In genomic region chr7:6363047-6363488, GRCm38 (mm10) we compare ENCODE assay signal across 8 mouse cellular contexts. TPM values are rescaled to one million over a fixed set of nuclear protein-coding genes. Genes with fewer than 3 reads are reported as not detected.
A peak's percentile ranks its signal among the peaks of the same experiment; 100 is the strongest.
DNase-seq lines count a peak whose midpoint lies in the region; ATAC-seq lines count a peak whose summit lies in the region.

Zfp78 (plus strand) TSS chr7:6363280.

- under 1% methylated on average over 23 of the region's 23 CpGs for WGBS in kidney, embryonic 16.5 days
- under 1% methylated on average over 23 of the region's 23 CpGs for WGBS in embryonic facial prominence, embryonic 14.5 days
- WGBS in hindbrain, embryonic 10.5 days, result under 1% methylated on average over 23 of the region's 23 CpGs

- H3K36me3 ChIP-seq in kidney, embryonic 16.5 days (ENCODE audit: insufficient read depth, low read length), result no peaks in the 10 kb centered on the region
- H3K36me3 ChIP-seq in embryonic facial prominence, embryonic 14.5 days (ENCODE audit: control insufficient read depth, insufficient read depth, low read length), result no peaks in the 10 kb centered on the region
- no peaks in the 10 kb centered on the region for H3K36me3 ChIP-seq in hindbrain, embryonic 10.5 days

- no peaks in the 10 kb centered on the region for H3K27me3 ChIP-seq in kidney, embryonic 16.5 days (ENCODE audit: insufficient read depth, low read length)
- H3K27me3 ChIP-seq in embryonic facial prominence, embryonic 14.5 days (replicated peaks; ENCODE audit: control insufficient read depth, insufficient read depth, low read length), result no peaks in the 10 kb centered on the region
- H3K27me3 ChIP-seq in hindbrain, embryonic 10.5 days (ENCODE audit: insufficient read depth, poor library complexity, severe bottlenecking), result no peaks in the 10 kb centered on the region

- H3K4me1 ChIP-seq in kidney, embryonic 16.5 days (ENCODE audit: insufficient read depth, low read length), result peaks cover 10% of the 10 kb centered on the region
- peaks cover 6% of the 10 kb centered on the region for H3K4me1 ChIP-seq in embryonic facial prominence, embryonic 14.5 days (ENCODE audit: control insufficient read depth, insufficient read depth, low read length)
- H3K4me1 ChIP-seq in hindbrain, embryonic 10.5 days (replicated peaks), result peaks cover 16% of the 10 kb centered on the region

- ATAC-seq in kidney, embryonic 16.5 days (ENCODE audit: low FRiP score, low TSS enrichment), result peak; percentile 88
- peak; percentile 89 for ATAC-seq in embryonic facial prominence, embryonic 14.5 days (ENCODE audit: low read depth)

- H3K4me3 ChIP-seq in kidney, embryonic 16.5 days (ENCODE audit: low read length), result peak within 1 kb of the TSS; percentile 52
- peak within 1 kb of the TSS; percentile 46 for H3K4me3 ChIP-seq in embryonic facial prominence, embryonic 14.5 days (ENCODE audit: low read depth, low read length)
- H3K4me3 ChIP-seq in hindbrain, embryonic 10.5 days, result peak within 1 kb of the TSS; percentile 59

- peak within 1 kb of the TSS; percentile 66 for H3K9ac ChIP-seq in kidney, embryonic 16.5 days (replicated peaks; ENCODE audit: low read length)
- H3K9ac ChIP-seq in embryonic facial prominence, embryonic 14.5 days (ENCODE audit: low read depth, low read length), result peak within 1 kb of the TSS; percentile 66

- no peaks in the 10 kb centered on the region for H3K9me3 ChIP-seq in kidney, embryonic 16.5 days (ENCODE audit: low read length)
- no peaks in the 10 kb centered on the region for H3K9me3 ChIP-seq in embryonic facial prominence, embryonic 14.5 days (ENCODE audit: control insufficient read depth, low read length)
- H3K9me3 ChIP-seq in hindbrain, embryonic 10.5 days, result no peaks in the 10 kb centered on the region

- DNase-seq in kidney, adult 11 months, result no peak
- DNase-seq in MEL-GATA-1-ER (ENCODE audit: extremely low read depth, low read depth) (peak; percentile 90), liver (peak; percentile 91)
- peak; percentile 98 for DNase-seq in embryonic facial prominence, embryonic 14.5 days (ENCODE audit: low spot score)
- DNase-seq in hindbrain, embryonic 10.5 days (ENCODE audit: low spot score), result peak; percentile 90
- DNase-seq in naive thymus-derived CD4-positive, alpha-beta T cell, adult 2 months (ENCODE audit: low read depth), result peak; percentile 97
- peak; percentile 79 for DNase-seq in thymus, postnatal 25 days

- peak within 1 kb of the TSS; percentile 89 for H3K27ac ChIP-seq in kidney, embryonic 16.5 days (ENCODE audit: low read length)
- H3K27ac ChIP-seq in embryonic facial prominence, embryonic 14.5 days (replicated peaks; ENCODE audit: low read depth, low read length), result peak within 1 kb of the TSS; percentile 86
- peak within 1 kb of the TSS; percentile 90 for H3K27ac ChIP-seq in hindbrain, embryonic 10.5 days

- peak within 1 kb of the TSS; percentile 61 for H3K4me2 ChIP-seq in kidney, embryonic 16.5 days (replicated peaks; ENCODE audit: low read depth, low read length)
- H3K4me2 ChIP-seq in embryonic facial prominence, embryonic 14.5 days (ENCODE audit: low read depth, low read length), result peak within 1 kb of the TSS; percentile 59

RNA-seq across cellular contexts. Expression of gene Zfp78, which starts in this region (rescaled TPM):
- polyA plus RNA-seq in kidney, embryonic 16.5 days (2015; fragmentation: Nextera tagmentation; extraction: Ambion mirVana), result 1.6 and 3.9 TPM in 2 replicates
- 2.9 and 3.2 TPM in 2 replicates for polyA plus RNA-seq in embryonic facial prominence, embryonic 14.5 days (2014; fragmentation: Nextera tagmentation; extraction: Ambion mirVana)
- polyA plus RNA-seq in hindbrain, embryonic 10.5 days (2016; fragmentation: Nextera tagmentation; extraction: Ambion mirVana), result 2.3 and 2.5 TPM in 2 replicates
